Mouse (Mus musculus) midbrain, embryonic 10.5 days (tissue): ENCODE data around the gene Cdh23. TPM values are rescaled to one million over a fixed set of nuclear protein-coding genes. Genes with fewer than 3 reads are reported as not detected.

Source experiments
- DNase-seq: peaks from one replicate; pipeline ENCODE4 v3.0.0-alpha.2; 2017; ENCODE audit warnings: low spot score
- H3K27ac ChIP-seq: fragments of 300-500 bp; sonication (generic); replicated peaks from 2 replicates; pipeline ENCODE4 v1.5.1; 2016; ENCODE audit warnings: mild to moderate bottlenecking
- H3K27me3 ChIP-seq: fragments of 300-500 bp; sonication (generic); 2 replicates; pipeline ENCODE4 v1.6.1; 2016; ENCODE audit warnings: low read depth, mild to moderate bottlenecking; ENCODE audit not compliant: poor library complexity, severe bottlenecking
- H3K36me3 ChIP-seq: fragments of 300-500 bp; sonication (generic); 2 replicates; pipeline ENCODE4 v1.6.1; 2016; ENCODE audit warnings: mild to moderate bottlenecking, moderate library complexity
- H3K4me1 ChIP-seq: fragments of 300-500 bp; sonication (generic); 2 replicates; pipeline ENCODE4 v1.6.1; 2016
- H3K4me3 ChIP-seq: fragments of 300-500 bp; sonication (generic); 2 replicates; pipeline ENCODE4 v1.5.1; 2016; ENCODE audit warnings: mild to moderate bottlenecking, moderate library complexity
- H3K9me3 ChIP-seq: fragments of 300-500 bp; sonication (generic); replicated peaks from 2 replicates; pipeline ENCODE4 v1.6.1; 2016; ENCODE audit warnings: mild to moderate bottlenecking
- WGBS: fragments of 180-500 bp; shearing (Covaris S2); methylation state at CpG from one replicate; pipeline ENCODE4 v1.1.7; 2016; 5-methylcytosine and 5-hydroxymethylcytosine counted together
- polyA plus RNA-seq: library from polyadenylated mRNA; unstranded; fragments of >200 nt; fragmentation: Nextera tagmentation; extraction: Ambion mirVana; gene quantifications from 2 replicates; pipeline ENCODE4 v1.2.1, GENCODE M21; 2016

Cdh23 gene
- polyA plus RNA-seq, 1 experiment from 2014 or later: 0.53 TPM

DNA sequence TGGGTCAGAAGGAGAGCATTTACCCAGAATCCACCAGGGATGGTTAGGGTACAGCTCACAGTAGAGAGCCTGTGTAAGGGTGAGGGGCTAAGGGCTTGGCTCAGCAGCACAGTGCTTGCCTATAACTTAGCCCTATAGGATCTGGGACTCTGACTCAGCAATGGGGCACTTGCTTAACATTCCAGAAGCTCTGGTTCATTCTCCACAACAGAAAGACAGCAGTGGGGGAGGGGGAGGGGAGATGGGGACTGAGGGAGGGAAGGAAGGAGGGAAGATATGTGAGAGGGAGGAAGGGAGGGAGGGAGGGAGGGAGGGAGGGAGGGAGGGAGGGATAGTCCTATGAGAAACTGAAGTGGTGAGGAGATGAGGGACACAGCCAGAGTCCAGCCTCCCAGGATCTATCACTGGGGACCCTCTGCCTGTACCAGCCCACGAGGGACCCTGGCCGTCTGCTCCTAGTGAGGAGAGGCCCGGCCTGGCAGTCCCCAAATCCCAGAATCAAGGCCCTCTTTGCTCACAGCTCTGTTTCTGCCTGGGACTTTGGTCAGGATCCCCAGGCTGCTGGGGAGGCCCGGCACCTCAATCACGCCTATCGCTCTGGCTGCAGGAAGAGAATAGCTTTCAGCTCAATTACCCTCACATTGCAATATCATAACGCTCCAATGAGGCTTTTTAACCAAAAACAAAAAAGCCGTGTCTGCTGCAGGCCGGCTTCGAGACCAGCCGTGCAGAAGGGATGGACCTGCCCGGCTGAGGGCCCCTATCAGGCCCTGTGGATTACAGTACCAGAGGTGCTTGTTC, 117.4 kb downstream of the Cdh23 start:
- no peak for DNase-seq
- Histone ChIP-seq H3K9me3 (0 out of 2 replicates have a peak, but pooled peaks cover 6% of the 10 kb centered on the region), H3K4me1 (peaks cover 26% of the 10 kb centered on the region), H3K27ac (0 out of 2 replicates have a peak overlapping the region, but pooled peaks have one; percentile 46), H3K27me3 (peaks cover 38% of the 10 kb centered on the region), H3K36me3 (no peaks in the 10 kb centered on the region), H3K4me3 (no peak overlapping the region)
- 75% methylated on average over 12 of the region's 12 CpGs for WGBS

DNA sequence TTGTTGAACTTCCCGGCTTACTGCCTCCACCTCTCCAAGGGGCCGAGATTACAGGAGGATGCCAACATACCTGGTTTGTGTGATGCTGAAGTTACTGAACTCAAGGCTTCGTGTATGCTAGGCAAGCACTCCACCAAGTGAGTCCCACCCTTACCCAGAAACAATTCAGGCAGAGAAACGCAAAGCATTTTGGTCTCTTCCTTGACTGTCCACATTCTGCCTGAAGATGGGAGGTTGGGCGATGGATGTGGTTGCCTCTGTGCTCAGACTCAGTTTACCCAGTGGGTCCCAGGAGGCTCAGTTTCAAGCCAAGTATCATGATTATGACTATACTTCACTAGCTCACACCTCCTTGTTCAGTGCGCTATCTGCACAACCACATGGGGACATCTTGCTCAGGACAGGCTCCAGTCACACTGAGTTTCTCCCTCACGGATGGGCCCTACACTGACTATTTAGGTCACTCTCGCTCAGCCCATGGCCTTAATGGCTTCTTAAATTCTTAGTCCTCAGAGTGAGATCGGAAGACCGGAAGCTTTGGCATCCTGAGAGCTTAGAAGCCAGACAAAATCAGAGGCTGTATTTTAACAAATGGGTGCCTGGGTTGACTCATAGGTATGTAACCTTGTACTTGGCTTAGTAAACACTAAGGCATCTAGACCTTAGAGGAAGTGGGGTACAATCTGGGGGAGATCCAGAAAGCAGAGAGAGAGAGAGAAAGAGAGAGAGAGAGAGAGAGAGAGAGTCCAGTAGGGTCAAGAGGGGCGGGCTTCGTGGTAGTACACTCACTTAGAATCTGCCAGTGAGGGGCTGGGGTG, 118.2 kb downstream of the Cdh23 start:
- no peak overlapping the region for H3K4me3 ChIP-seq
- peaks cover 26% of the 10 kb centered on the region for H3K4me1 ChIP-seq
- H3K9me3 ChIP-seq: 0 out of 2 replicates have a peak, but pooled peaks cover 6% of the 10 kb centered on the region
- peaks cover 30% of the 10 kb centered on the region for H3K27me3 ChIP-seq
- 86% methylated on average over 12 of the region's 12 CpGs for WGBS
- DNase-seq: no peak
- no peak overlapping the region for H3K27ac ChIP-seq
- no peaks in the 10 kb centered on the region for H3K36me3 ChIP-seq

GRCm38 (mm10) chr10:60577125-60577919, 119.0 kb downstream of the Cdh23 start:
- peaks cover 18% of the 10 kb centered on the region for H3K4me1 ChIP-seq
- H3K27ac ChIP-seq: 0 out of 2 replicates have a peak overlapping the region, but pooled peaks have one; percentile 30
- no peaks in the 10 kb centered on the region for H3K36me3 ChIP-seq
- H3K27me3 ChIP-seq: peaks cover 22% of the 10 kb centered on the region
- no peak for DNase-seq
- H3K4me3 ChIP-seq: no peak overlapping the region
- 0 out of 2 replicates have a peak, but pooled peaks cover 6% of the 10 kb centered on the region for H3K9me3 ChIP-seq
- WGBS: 79% methylated on average over 13 of the region's 13 CpGs

- no peaks in the 10 kb centered on the region for H3K36me3 ChIP-seq
- H3K4me1 ChIP-seq: peaks cover 28% of the 10 kb centered on the region
- H3K9me3 ChIP-seq: 0 out of 2 replicates have a peak, but pooled peaks cover 2% of the 10 kb centered on the region
- WGBS: 92% methylated on average over 3 of the region's 3 CpGs
- H3K27me3 ChIP-seq: 0 out of 2 replicates have a peak, but pooled peaks cover 4% of the 10 kb centered on the region
- no peak for DNase-seq
- no peak overlapping the region for H3K4me3 ChIP-seq
- H3K27ac ChIP-seq: no peak overlapping the region
Measured at GRCm38 (mm10) chr10:60574851-60575250, 121.4 kb downstream of the Cdh23 start.

GRCm38 (mm10) chr10:60571491-60571890, 124.8 kb downstream of the Cdh23 start:
- H3K36me3 ChIP-seq: no peaks in the 10 kb centered on the region
- peaks cover 19% of the 10 kb centered on the region for H3K4me1 ChIP-seq
- peaks cover 24% of the 10 kb centered on the region; the same call in 1 of the 2 replicates for H3K27me3 ChIP-seq
- no peaks in the 10 kb centered on the region for H3K9me3 ChIP-seq
- no peak overlapping the region for H3K4me3 ChIP-seq
- WGBS: 70% methylated on average over 4 of the region's 4 CpGs
- H3K27ac ChIP-seq: no peak overlapping the region; the same call in 1 of the 2 replicates
- DNase-seq: no peak

DNA sequence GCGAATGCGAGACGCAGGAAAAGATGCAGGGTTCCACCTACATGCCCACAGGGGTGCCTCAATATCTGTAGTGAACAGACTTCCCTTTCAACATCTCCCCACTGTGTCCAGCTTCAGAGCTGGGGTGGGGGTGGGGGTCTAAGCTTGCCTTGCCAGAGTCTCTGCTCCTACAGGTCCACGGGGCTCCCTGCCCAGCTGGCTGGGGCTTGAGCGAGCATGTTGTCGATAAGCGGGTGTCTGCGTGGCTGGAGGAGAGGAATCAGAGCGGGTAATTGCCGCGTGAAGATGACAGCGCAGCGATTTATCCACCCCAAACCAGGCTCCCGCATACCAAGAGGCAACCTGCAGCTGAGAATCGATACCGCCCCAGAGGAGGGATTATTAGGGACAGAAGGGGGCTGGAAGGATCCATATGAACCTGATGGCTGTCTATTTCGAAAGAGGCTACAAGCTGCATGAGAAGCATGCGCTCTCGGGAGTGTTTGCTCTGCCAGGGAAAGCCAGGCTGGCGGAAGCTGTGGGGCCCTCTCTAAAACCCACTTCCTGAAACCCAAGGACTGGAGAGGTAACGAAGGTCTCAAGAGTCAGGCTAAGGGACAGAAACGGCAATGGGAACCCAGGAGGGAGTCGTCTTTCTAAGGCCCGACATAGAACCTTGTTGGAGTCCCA, 129.8 kb downstream of the Cdh23 start:
- H3K27ac ChIP-seq: peak overlapping the region; percentile 52; the same call in 1 of the 2 replicates

DNA sequence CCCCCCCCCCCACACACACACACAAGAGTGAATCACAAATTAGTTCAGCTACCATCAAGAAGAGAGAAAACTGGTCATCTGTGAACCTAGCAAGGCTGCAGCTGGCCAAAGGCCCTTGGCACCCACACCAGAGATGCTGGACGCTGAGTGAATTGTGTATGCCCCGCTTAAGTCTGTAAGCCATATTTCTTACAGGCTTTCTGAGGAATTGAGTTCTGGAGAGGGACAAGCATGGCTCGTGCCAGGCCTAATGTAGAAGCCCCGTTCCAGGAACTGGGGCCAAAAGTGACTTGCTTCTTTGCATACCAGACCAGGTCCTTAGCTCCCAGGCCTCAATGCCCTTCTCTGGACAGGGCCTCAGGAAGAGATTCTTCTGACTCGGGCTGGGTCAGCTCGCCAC, 132.2 kb downstream of the Cdh23 start:
- H3K27ac ChIP-seq: no peak overlapping the region
- 87% methylated on average over 6 of the region's 6 CpGs for WGBS
- peaks cover 29% of the 10 kb centered on the region for H3K4me1 ChIP-seq
- H3K27me3 ChIP-seq: peaks cover 35% of the 10 kb centered on the region
- DNase-seq: no peak
- H3K9me3 ChIP-seq: no peaks in the 10 kb centered on the region
- no peaks in the 10 kb centered on the region for H3K36me3 ChIP-seq
- H3K4me3 ChIP-seq: no peak overlapping the region

More for the DNA sequence above, 129.8 kb downstream of the Cdh23 start:
- Histone ChIP-seq H3K36me3 (no peaks in the 10 kb centered on the region), H3K27me3 (peaks cover 35% of the 10 kb centered on the region), H3K4me1 (peaks cover 32% of the 10 kb centered on the region), H3K4me3 (no peak overlapping the region), H3K9me3 (no peaks in the 10 kb centered on the region)
- no peak for DNase-seq
- WGBS: 57% methylated on average over 24 of the region's 24 CpGs

GRCm38 (mm10) chr10:60562946-60563345, 133.3 kb downstream of the Cdh23 start:
- Histone ChIP-seq H3K36me3 (no peaks in the 10 kb centered on the region), H3K27ac (no peak overlapping the region), H3K4me3 (no peak overlapping the region), H3K4me1 (peaks cover 29% of the 10 kb centered on the region), H3K27me3 (peaks cover 29% of the 10 kb centered on the region), H3K9me3 (no peaks in the 10 kb centered on the region)
- 28% methylated on average over 7 of the region's 7 CpGs for WGBS
- DNase-seq: no peak

- Histone ChIP-seq H3K4me1 (peaks cover 15% of the 10 kb centered on the region), H3K4me3 (no peak overlapping the region), H3K36me3 (no peaks in the 10 kb centered on the region), H3K9me3 (no peaks in the 10 kb centered on the region), H3K27ac (0 out of 2 replicates have a peak overlapping the region, but pooled peaks have one; percentile 46), H3K27me3 (no peaks in the 10 kb centered on the region)
- no peak for DNase-seq
- WGBS: 45% methylated on average over 9 of the region's 9 CpGs
Measured at GRCm38 (mm10) chr10:60558491-60558927, 137.8 kb downstream of the Cdh23 start.

DNA sequence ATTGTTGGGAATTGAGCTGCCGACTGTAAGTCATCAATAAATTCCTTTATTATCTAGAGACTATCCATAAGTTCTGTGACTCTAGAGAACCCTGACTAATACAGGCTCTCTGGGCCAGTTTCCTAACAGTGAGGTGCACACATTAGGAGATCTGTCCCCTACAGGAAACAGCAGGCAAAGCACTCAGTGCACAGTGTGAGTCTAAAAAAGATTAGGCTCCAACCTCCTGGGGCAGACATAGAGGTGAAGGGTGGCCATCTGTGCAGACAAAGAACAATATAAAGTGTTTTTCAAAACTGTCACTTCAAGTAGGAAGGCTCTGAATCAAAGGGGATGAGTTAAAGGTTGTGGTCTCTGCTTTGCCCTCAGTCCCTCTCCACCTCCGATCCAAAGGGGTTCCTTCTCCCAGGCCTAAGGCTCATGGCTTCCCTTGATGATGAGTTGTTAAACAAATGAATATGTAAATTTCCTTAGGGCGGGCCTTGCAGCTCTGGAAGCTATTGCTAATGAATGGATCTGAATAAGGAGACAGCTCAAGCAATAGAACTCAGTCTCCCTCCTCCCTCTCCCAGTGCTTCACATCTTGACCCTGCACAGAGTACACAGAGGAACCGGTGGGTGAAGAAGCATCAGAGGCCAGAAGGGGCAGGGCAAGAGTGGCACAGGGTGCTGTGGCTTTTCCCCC, 143.2 kb downstream of the Cdh23 start:
- H3K4me1 ChIP-seq: peaks cover 4% of the 10 kb centered on the region; the same call in 1 of the 2 replicates
- WGBS: 65% methylated on average over 4 of the region's 4 CpGs
- H3K27me3 ChIP-seq: no peaks in the 10 kb centered on the region
- H3K4me3 ChIP-seq: no peak overlapping the region
- no peak for DNase-seq
- no peaks in the 10 kb centered on the region for H3K9me3 ChIP-seq
- 0 out of 2 replicates have a peak overlapping the region, but pooled peaks have one; percentile 52 for H3K27ac ChIP-seq
- no peaks in the 10 kb centered on the region for H3K36me3 ChIP-seq

- 82% methylated on average over 18 of the region's 18 CpGs for WGBS
- H3K9me3 ChIP-seq: 0 out of 2 replicates have a peak, but pooled peaks cover 8% of the 10 kb centered on the region
- H3K27ac ChIP-seq: no peak overlapping the region
- peaks cover 6% of the 10 kb centered on the region for H3K4me1 ChIP-seq
- H3K36me3 ChIP-seq: no peaks in the 10 kb centered on the region
- DNase-seq: no peak
- H3K27me3 ChIP-seq: no peaks in the 10 kb centered on the region
- no peak overlapping the region for H3K4me3 ChIP-seq
Measured at GRCm38 (mm10) chr10:60539164-60539914, 157.0 kb downstream of the Cdh23 start.
